ENCODE assay signal across 8 mouse cellular contexts in genomic region chr17:47922116-47922515, GRCm38 (mm10). TPM values are rescaled to one million over a fixed set of nuclear protein-coding genes. Genes with fewer than 3 reads are reported as not detected.
A peak's percentile ranks its signal among the peaks of the same experiment; 100 is the strongest.
DNase-seq lines count a peak whose midpoint lies in the region; ATAC-seq and TF ChIP-seq lines count a peak whose summit lies in the region.

No protein-coding gene starts in this region.

- H3K9ac ChIP-seq in liver, embryonic 11.5 days (ENCODE audit: low read depth, low read length): peak overlapping the region; percentile 91
- H3K9ac ChIP-seq in forebrain, embryonic 11.5 days (ENCODE audit: low read length): peak overlapping the region; percentile 96
- peak overlapping the region; percentile 96 for H3K9ac ChIP-seq in limb, embryonic 14.5 days (ENCODE audit: low read depth, low read length, severe bottlenecking)

- H3K4me2 ChIP-seq in liver, embryonic 11.5 days: peak overlapping the region; percentile 99
- peak overlapping the region; percentile 96 for H3K4me2 ChIP-seq in forebrain, embryonic 11.5 days (ENCODE audit: low read depth, low read length, severe bottlenecking)
- peak overlapping the region; percentile 88 for H3K4me2 ChIP-seq in limb, embryonic 14.5 days (replicated peaks; ENCODE audit: low read depth, low read length, severe bottlenecking)

- H3K27ac ChIP-seq in liver, embryonic 11.5 days (ENCODE audit: low read depth, low read length): no peak overlapping the region; the same call in 1 of the 2 replicates
- H3K27ac ChIP-seq in forebrain, embryonic 11.5 days (ENCODE audit: low read depth, low read length): no peak overlapping the region
- H3K27ac ChIP-seq in limb, embryonic 14.5 days (replicated peaks; ENCODE audit: low read depth, low read length): no peak overlapping the region; the same call in 1 of the 2 replicates
- H3K27ac ChIP-seq in thymus, adult 2 months (ENCODE audit: control insufficient read depth, insufficient read depth, low read length): no peak overlapping the region

- DNase-seq in liver, embryonic 11.5 days (ENCODE audit: low spot score): peak; percentile 41
- no peak for DNase-seq in liver
- DNase-seq in forebrain, embryonic 11.5 days (ENCODE audit: low spot score): no peak
- DNase-seq in limb, embryonic 14.5 days (ENCODE audit: low spot score): no peak
- DNase-seq in thymus, adult 2 months: peak; percentile 59
- no peak for DNase-seq in urinary bladder, postnatal 10 days (ENCODE audit: low spot score)
- DNase-seq in left cerebral cortex, adult 18-20 months (ENCODE audit: low spot score in 2 of 2): no peak
- DNase-seq in embryo, embryonic 10 days (ENCODE audit: low spot score): no peak

- no peak for TF ChIP-seq POLR2A in limb, embryonic 14.5 days (IDR thresholded peaks at IDR 0.05; ENCODE audit: borderline replicate concordance, extremely low read depth, insufficient read depth, insufficient read length)
- TF ChIP-seq POLR2A in thymus, adult 2 months (IDR thresholded peaks at IDR 0.05; ENCODE audit: control insufficient read depth, extremely low read depth, insufficient read depth, low read length, poor library complexity): no peak

- H3K4me3 ChIP-seq in liver, embryonic 11.5 days (ENCODE audit: low read depth, low read length): peak overlapping the region; percentile 94
- peak overlapping the region; percentile 93 for H3K4me3 ChIP-seq in forebrain, embryonic 11.5 days (ENCODE audit: low read depth, low read length)
- peak overlapping the region; percentile 98 for H3K4me3 ChIP-seq in limb, embryonic 14.5 days (replicated peaks; ENCODE audit: low read length)
- H3K4me3 ChIP-seq in thymus, adult 2 months (ENCODE audit: control insufficient read depth, insufficient read depth, low read length): peak overlapping the region; percentile 63

- peaks cover 25% of the 10 kb centered on the region for H3K27me3 ChIP-seq in liver, embryonic 11.5 days (replicated peaks; ENCODE audit: control insufficient read depth, insufficient read depth, low read length)
- peaks cover 33% of the 10 kb centered on the region for H3K27me3 ChIP-seq in forebrain, embryonic 11.5 days (ENCODE audit: control insufficient read depth, insufficient read depth, low read length)
- H3K27me3 ChIP-seq in limb, embryonic 14.5 days (ENCODE audit: control insufficient read depth, insufficient read depth, low read length): no peaks in the 10 kb centered on the region
- no peaks in the 10 kb centered on the region for H3K27me3 ChIP-seq in thymus, adult 2 months (ENCODE audit: control insufficient read depth, insufficient read depth, low read length)

- WGBS in liver, embryonic 11.5 days: 4% methylated on average over 21 of the region's 21 CpGs
- WGBS in forebrain, embryonic 11.5 days: under 1% methylated on average over 21 of the region's 21 CpGs
- WGBS in limb, embryonic 14.5 days: 4% methylated on average over 21 of the region's 21 CpGs
- 2% methylated on average over 21 of the region's 21 CpGs for WGBS in thymus, adult 2 months

- peaks cover 37% of the 10 kb centered on the region for H3K4me1 ChIP-seq in liver, embryonic 11.5 days (replicated peaks; ENCODE audit: control insufficient read depth, insufficient read depth, low read length)
- peaks cover 27% of the 10 kb centered on the region for H3K4me1 ChIP-seq in forebrain, embryonic 11.5 days (replicated peaks; ENCODE audit: control insufficient read depth, insufficient read depth, low read length)
- H3K4me1 ChIP-seq in limb, embryonic 14.5 days (ENCODE audit: control insufficient read depth, insufficient read depth, low read length): peaks cover 38% of the 10 kb centered on the region
- H3K4me1 ChIP-seq in thymus, adult 2 months (replicated peaks; ENCODE audit: control insufficient read depth, insufficient read depth, low read length): peaks cover 33% of the 10 kb centered on the region

- ATAC-seq in liver, embryonic 11.5 days (replicated peaks; ENCODE audit: low FRiP score): no peak
- ATAC-seq in forebrain, embryonic 11.5 days (replicated peaks; ENCODE audit: low FRiP score): no peak
- no peak for ATAC-seq in limb, embryonic 14.5 days (ENCODE audit: low FRiP score, low read depth)

- no peaks in the 10 kb centered on the region for H3K9me3 ChIP-seq in liver, embryonic 11.5 days (ENCODE audit: control insufficient read depth, low read length)
- H3K9me3 ChIP-seq in forebrain, embryonic 11.5 days (ENCODE audit: control insufficient read depth, low read length): no peaks in the 10 kb centered on the region
- no peaks in the 10 kb centered on the region for H3K9me3 ChIP-seq in limb, embryonic 14.5 days (ENCODE audit: control insufficient read depth, low read length)

- no peak for TF ChIP-seq CTCF in thymus, adult 2 months (IDR thresholded peaks at IDR 0.05; ENCODE audit: borderline replicate concordance, control insufficient read depth, extremely low read depth, insufficient read depth, low read length, poor library complexity)

- peaks cover 5% of the 10 kb centered on the region; the same call in 1 of the 2 replicates for H3K36me3 ChIP-seq in liver, embryonic 11.5 days (ENCODE audit: control insufficient read depth, insufficient read depth, low read length)
- no peaks in the 10 kb centered on the region; the same call in 1 of the 2 replicates for H3K36me3 ChIP-seq in forebrain, embryonic 11.5 days (ENCODE audit: control insufficient read depth, insufficient read depth, low read length)
- peaks cover 15% of the 10 kb centered on the region for H3K36me3 ChIP-seq in limb, embryonic 14.5 days (ENCODE audit: control insufficient read depth, insufficient read depth, low read length)
- no peaks in the 10 kb centered on the region for H3K36me3 ChIP-seq in thymus, adult 2 months (ENCODE audit: control insufficient read depth, insufficient read depth, low read length)

RNA-seq across cellular contexts. Expression of gene Foxp4, which starts 2.3 kb away (rescaled TPM):
- 21.3 and 21.6 TPM in 2 replicates for polyA plus RNA-seq in liver, embryonic 11.5 days (2014; fragmentation: Nextera tagmentation; extraction: Ambion mirVana)
- 26.1 and 27.8 TPM in 2 replicates for polyA plus RNA-seq in forebrain, embryonic 11.5 days (2014; fragmentation: Nextera tagmentation; extraction: Ambion mirVana)
- polyA plus RNA-seq in limb, embryonic 14.5 days (2012; rRNA removed): 104 and 165 TPM in 2 replicates
- polyA plus RNA-seq in limb, embryonic 14.5 days (2014; fragmentation: Nextera tagmentation; extraction: Ambion mirVana): 38.6 and 46.0 TPM in 2 replicates
- polyA plus RNA-seq in thymus, adult 2 months (2012; rRNA removed): 194 and 212 TPM in 2 replicates
- 10 to 100 TPM; 47.6 to 47.8 TPM for total RNA-seq in left cerebral cortex, adult 18-20 months (2021)

Comparison
In these comparisons a context has a peak if more than half of its experiments do, and no peak if none do; other contexts are left out.
1. DNase-seq: peak in liver, embryonic 11.5 days (single experiment) and thymus, adult 2 months (single experiment); none in liver (single experiment), forebrain, embryonic 11.5 days (single experiment), limb, embryonic 14.5 days (single experiment), urinary bladder, postnatal 10 days (single experiment), left cerebral cortex, adult 18-20 months (0 of 2) and embryo, embryonic 10 days (single experiment).
2. Peak in every context shown above with its lines, with median percentiles within 50 percentile points of each other: H3K4me2 ChIP-seq, H3K4me3 ChIP-seq and H3K9ac ChIP-seq.